Mouse (Mus musculus): ENCODE results near the gene A630001G21Rik. TPM values are rescaled to one million over a fixed set of nuclear protein-coding genes. Genes with fewer than 3 reads are reported as not detected.

Gene A630001G21Rik
- total and polyA plus RNA-seq, 3 experiments, result 15.4 to 24.0 TPM; not detected in 1

GRCm38 (mm10) chr1:85693280-85693679, 85.2 kb downstream of the A630001G21Rik start (continued):
- 0 out of 2 replicates have a peak, but pooled peaks have one; percentile 12 for TF ChIP-seq NRF1 (IDR thresholded peaks at IDR 0.05; ENCODE audit: insufficient read depth, low read depth, low read length, poor library complexity, severe bottlenecking)

- Histone ChIP-seq H3K4me3 (ENCODE audit: control insufficient read depth in 1 of 2, insufficient read depth in 1 of 2, low read depth in 2 of 2, low read length in 2 of 2) (no peak overlapping the region), H3K9ac (ENCODE audit: control insufficient read depth, low read depth, low read length, poor library complexity, severe bottlenecking) (no peak overlapping the region), H3K27ac (ENCODE audit: control insufficient read depth, low read depth, low read length) (no peak overlapping the region), H3K4me1 (ENCODE audit: control insufficient read depth in 1 of 2, insufficient read depth in 2 of 2, low read length in 2 of 2) (peaks cover 4 to 12% of the 10 kb centered on the region in 2 experiments; a peak in 3 of 4 replicates), H3K9me3 (replicated peaks; ENCODE audit: insufficient read depth, low read length) (no peaks in the 10 kb centered on the region), H3K79me2 (ENCODE audit: control insufficient read depth, insufficient read depth, low read length, poor library complexity) (no peaks in the 10 kb centered on the region), H3K27me3 (ENCODE audit: control insufficient read depth in 1 of 2, insufficient read depth in 2 of 2, low read length in 2 of 2) (no peaks in the 10 kb centered on the region), H3K36me3 (ENCODE audit: control insufficient read depth in 1 of 2, insufficient read depth in 2 of 2, low read length in 2 of 2) (peaks cover 0 to 18% of the 10 kb centered on the region in 2 experiments; a peak in 2 of 4 replicates)
- TF ChIP-seq MAX (IDR thresholded peaks at IDR 0.05; ENCODE audit: low read length), result no peak
- no peak for TF ChIP-seq EP300 (IDR thresholded peaks at IDR 0.05; ENCODE audit: low read depth in 1 of 2, low read length in 2 of 2)
- no peak for TF ChIP-seq MYC (IDR thresholded peaks at IDR 0.05; ENCODE audit: low read depth, low read length)
- TF ChIP-seq TBP (IDR thresholded peaks at IDR 0.05; ENCODE audit: low read depth, low read length), result no peak
- no peak for TF ChIP-seq GATA1 (IDR thresholded peaks at IDR 0.05; ENCODE audit: low read depth, low read length)
- no peak for TF ChIP-seq NRF1 (IDR thresholded peaks at IDR 0.05; ENCODE audit: insufficient read depth, low read depth, low read length, poor library complexity, severe bottlenecking)
- no peak for TF ChIP-seq USF1 (IDR thresholded peaks at IDR 0.05; ENCODE audit: low read depth, low read length)
- TF ChIP-seq KAT2A (conservative IDR thresholded peaks at IDR 0.05; ENCODE audit: low read depth, low read length), result no peak
- TF ChIP-seq MEF2A (IDR thresholded peaks at IDR 0.05; ENCODE audit: extremely low read depth, insufficient replicate concordance, low read depth, low read length, poor library complexity, severe bottlenecking), result no peak
- TF ChIP-seq TCF12 (IDR thresholded peaks at IDR 0.05; ENCODE audit: low read depth, low read length), result no peak
- no peak for TF ChIP-seq RCOR1 (IDR thresholded peaks at IDR 0.05; ENCODE audit: low read depth, low read length)
- TF ChIP-seq NELFE (IDR thresholded peaks at IDR 0.05; ENCODE audit: low read depth, low read length), result no peak
- no peak for TF ChIP-seq USF2 (IDR thresholded peaks at IDR 0.05; ENCODE audit: borderline replicate concordance in 1 of 2, insufficient read depth in 1 of 2, low read depth in 1 of 2, low read length in 2 of 2)
- TF ChIP-seq POLR2AphosphoS2 (IDR thresholded peaks at IDR 0.05; ENCODE audit: low read length), result no peak
- no peak for TF ChIP-seq CTCF (IDR thresholded peaks at IDR 0.05 in 2 of 3, conservative IDR thresholded peaks at IDR 0.05 in 1 of 3; ENCODE audit: control insufficient read depth in 1 of 3, insufficient read depth in 1 of 3, low read depth in 2 of 3, low read length in 3 of 3, poor library complexity in 1 of 3, severe bottlenecking in 1 of 3)
- TF ChIP-seq HCFC1 (IDR thresholded peaks at IDR 0.05; ENCODE audit: low read depth, low read length), result no peak
- TF ChIP-seq MYB (IDR thresholded peaks at IDR 0.05; ENCODE audit: low read depth, low read length), result no peak
- no peak for DNase-seq (ENCODE audit: low read depth, low spot score)
These were observed 86.2 kb downstream of the A630001G21Rik start for GRCm38 (mm10) chr1:85692281-85692680.

DNA sequence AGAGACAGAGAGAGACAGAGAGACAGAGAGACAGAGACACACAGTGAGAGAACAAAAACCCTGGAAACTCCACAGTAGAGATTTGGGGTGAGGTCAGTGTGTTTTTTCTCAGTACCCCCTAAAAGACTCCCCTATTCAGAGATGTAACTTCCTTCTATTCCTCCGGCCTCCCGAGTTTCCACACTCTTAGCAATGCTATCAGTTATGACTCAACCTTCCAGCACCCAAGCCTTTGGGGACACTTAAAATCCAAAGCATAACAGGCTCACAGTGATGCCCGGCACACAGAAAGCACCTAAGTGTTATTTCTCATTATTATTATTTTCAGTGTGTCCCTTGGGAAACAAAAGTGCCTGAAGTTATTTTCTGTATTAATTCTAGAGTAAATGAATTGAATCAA, 87.9 kb downstream of the A630001G21Rik start:
- Histone ChIP-seq H3K27me3 (ENCODE audit: control insufficient read depth in 1 of 2, insufficient read depth in 2 of 2, low read length in 2 of 2) (no peaks in the 10 kb centered on the region), H3K9ac (ENCODE audit: control insufficient read depth, low read depth, low read length, poor library complexity, severe bottlenecking) (no peak overlapping the region), H3K79me2 (ENCODE audit: control insufficient read depth, insufficient read depth, low read length, poor library complexity) (no peaks in the 10 kb centered on the region), H3K9me3 (replicated peaks; ENCODE audit: insufficient read depth, low read length) (no peaks in the 10 kb centered on the region), H3K27ac (ENCODE audit: control insufficient read depth, low read depth, low read length) (no peak overlapping the region), H3K4me3 (ENCODE audit: control insufficient read depth in 1 of 2, insufficient read depth in 1 of 2, low read depth in 2 of 2, low read length in 2 of 2) (no peak overlapping the region), H3K36me3 (ENCODE audit: control insufficient read depth in 1 of 2, insufficient read depth in 2 of 2, low read length in 2 of 2) (peaks cover 0 to 18% of the 10 kb centered on the region in 2 experiments; a peak in 2 of 4 replicates), H3K4me1 (ENCODE audit: control insufficient read depth in 1 of 2, insufficient read depth in 2 of 2, low read length in 2 of 2) (peaks cover 4 to 9% of the 10 kb centered on the region in 2 experiments; a peak in 3 of 4 replicates)
- TF ChIP-seq MEF2A (IDR thresholded peaks at IDR 0.05; ENCODE audit: extremely low read depth, insufficient replicate concordance, low read depth, low read length, poor library complexity, severe bottlenecking) (no peak), CHD2 (IDR thresholded peaks at IDR 0.05; ENCODE audit: low read length) (no peak), JUND (IDR thresholded peaks at IDR 0.05; ENCODE audit: low read depth, low read length) (no peak), SMC3 (IDR thresholded peaks at IDR 0.05; ENCODE audit: low read depth, low read length) (no peak), MYB (IDR thresholded peaks at IDR 0.05; ENCODE audit: low read depth, low read length) (no peak), GATA1 (IDR thresholded peaks at IDR 0.05; ENCODE audit: low read depth, low read length) (no peak), MYC (IDR thresholded peaks at IDR 0.05; ENCODE audit: low read depth, low read length) (no peak), KAT2A (conservative IDR thresholded peaks at IDR 0.05; ENCODE audit: low read depth, low read length) (no peak), MAZ (IDR thresholded peaks at IDR 0.05; ENCODE audit: low read depth, low read length) (no peak), EP300 (IDR thresholded peaks at IDR 0.05; ENCODE audit: low read depth in 1 of 2, low read length in 2 of 2) (no peak), ELF1 (IDR thresholded peaks at IDR 0.05; ENCODE audit: low read depth, low read length) (no peak)
- no peak for DNase-seq (ENCODE audit: low read depth, low spot score)

Measured in MEL (cell line).